Mouse (Mus musculus) neutrophil, adult 59 days (primary cell): ENCODE data around the gene Zfp217. TPM values are rescaled to one million over a fixed set of nuclear protein-coding genes. Genes with fewer than 3 reads are reported as not detected.

ENCODE experiments used
- total RNA-seq, 2 experiments: library from RNA; stranded (reverse); gene quantifications; 1 replicate in 1 of 2; 2 replicates in 1 of 2; pipeline ENCODE4 v1.2.4; 2023

Gene Zfp217
- 10 to 100 TPM; 75.5 to 86.7 TPM for total RNA-seq

GRCm38 (mm10) chr2:170147661-170148153 lies at the start of gene Zfp217:
Gene Zfp217, minus strand, starts transcription at chr2:170148103.

